Mouse (Mus musculus) ES-Bruce4 (cell line): ENCODE measurements at regions not wholly inside any gene's neighbourhood (a gene's known extent, or its start where the extent isn't known, plus 50 kb on each side); places are given as distances from the start of the nearest gene placed in this dataset.

Experiments
- CTCF ChIP-seq: IDR thresholded peaks from one replicate; pipeline ENCODE4 v1.8.1; 2011; ENCODE audit warnings: low read depth, low read length
- POLR2A ChIP-seq: IDR thresholded peaks from one replicate; pipeline ENCODE4 v1.8.1; 2011; ENCODE audit warnings: low read length; ENCODE audit not compliant: insufficient read depth

DNA sequence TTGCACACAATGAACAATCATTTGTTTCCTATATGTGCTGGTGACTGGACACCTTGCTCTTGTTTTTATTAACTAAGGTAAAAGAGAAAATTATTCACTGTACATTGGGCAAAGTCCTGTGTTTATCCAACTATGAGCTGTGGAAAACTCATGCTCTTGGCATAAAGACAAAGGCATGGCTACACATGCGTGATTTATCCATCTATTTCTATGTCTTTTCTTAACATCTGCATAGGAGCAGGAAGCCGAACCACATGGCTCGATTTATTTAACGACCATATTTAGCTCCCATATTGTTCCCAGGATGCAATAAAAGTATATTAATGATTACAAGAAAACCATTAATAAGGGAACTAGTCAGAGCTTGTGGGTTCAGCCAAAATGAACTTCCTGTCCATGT, 528.1 kb downstream of the Cntn6 start:
- no peak for TF ChIP-seq CTCF
- TF ChIP-seq POLR2A = no peak
